ENCODE assay signal across 15 mouse cellular contexts in the genomic region with DNA sequence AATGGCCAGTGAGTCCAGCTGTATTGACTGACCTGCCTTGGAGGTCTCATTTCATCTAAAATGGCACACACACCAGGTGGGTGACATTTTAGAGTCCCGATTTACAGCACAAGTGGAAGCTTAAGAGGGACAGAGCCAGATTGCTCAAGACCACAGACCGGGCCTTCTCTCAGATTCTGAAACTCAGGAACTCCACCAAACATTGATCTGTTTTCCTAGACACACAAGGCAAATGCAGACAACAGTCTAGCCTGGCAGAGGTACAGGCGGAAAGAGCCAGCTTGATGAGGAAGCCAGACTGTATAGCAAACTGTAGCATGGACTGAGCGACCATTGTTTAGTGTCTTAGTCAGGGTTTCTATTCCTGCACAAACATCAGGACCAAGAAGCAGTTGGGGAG. TPM values are rescaled to one million over a fixed set of nuclear protein-coding genes. Genes with fewer than 3 reads are reported as not detected.
A peak's percentile ranks its signal among the peaks of the same experiment; 100 is the strongest.
DNase-seq lines count a peak whose midpoint lies in the region; ATAC-seq and TF ChIP-seq lines count a peak whose summit lies in the region.
"Had no signal": no experiment of that assay in that cellular context is flagged by ENCODE, and none has a peak within 500 bp of the region (broad histone marks: within the 10 kb centered on the region; RNA-seq: fewer than 3 reads in every experiment).

No protein-coding gene starts in this region.

- no peak for ATAC-seq in heart, postnatal 0 days (ENCODE audit: insufficient read depth, low read depth)
- ATAC-seq in liver, postnatal 0 days: peak; percentile 43; the same call in 1 of the 2 replicates
- ATAC-seq: forebrain, embryonic 15.5 days had no signal

- no peaks in the 10 kb centered on the region for H3K9me3 ChIP-seq in heart, postnatal 0 days (replicated peaks; ENCODE audit: control insufficient read depth, low read length)
- no peaks in the 10 kb centered on the region for H3K9me3 ChIP-seq in liver, postnatal 0 days (ENCODE audit: low read length)
- H3K9me3 ChIP-seq: forebrain, embryonic 15.5 days; hindbrain, embryonic 15.5 days had no signal

- H3K9ac ChIP-seq in heart, postnatal 0 days (replicated peaks; ENCODE audit: low read depth, low read length): no peak overlapping the region
- H3K9ac ChIP-seq in liver, adult 2 months (ENCODE audit: low read depth, low read length): peak overlapping the region; percentile 52
- peak overlapping the region; percentile 34; the same call in 1 of the 2 replicates for H3K9ac ChIP-seq in liver, postnatal 0 days (replicated peaks)
- H3K9ac ChIP-seq: forebrain, embryonic 15.5 days; hindbrain, embryonic 15.5 days had no signal

- H3K36me3 ChIP-seq in heart, postnatal 0 days (replicated peaks; ENCODE audit: control insufficient read depth, insufficient read depth, low read length): no peaks in the 10 kb centered on the region; the same call in 1 of the 2 replicates
- no peaks in the 10 kb centered on the region for H3K36me3 ChIP-seq in liver, adult 2 months (ENCODE audit: control insufficient read depth, insufficient read depth, low read length)
- H3K36me3 ChIP-seq in liver, postnatal 0 days (replicated peaks; ENCODE audit: insufficient read depth, low read length): no peaks in the 10 kb centered on the region
- H3K36me3 ChIP-seq: forebrain, embryonic 15.5 days; hindbrain, embryonic 15.5 days had no signal

- intact Hi-C loops in gastrocnemius, adult 2 months (cut with DNase I): no loop called here
- intact Hi-C loops in heart, postnatal 10 days (cut with DNase I): no loop called here

- 80% methylated on average over 4 of the region's 4 CpGs for WGBS in heart, postnatal 0 days
- WGBS in liver, adult 2 months: 29% methylated on average over 4 of the region's 4 CpGs
- WGBS in liver, postnatal 0 days (ENCODE audit: insufficient replicate concordance): 65% methylated on average over 4 of the region's 4 CpGs

- no peak for DNase-seq in gastrocnemius, adult 2 months
- DNase-seq in gastrocnemius, postnatal 10 days: no peak
- no peak for DNase-seq in heart, postnatal 0 days (ENCODE audit: low spot score)
- no peak for DNase-seq in heart, postnatal 10 days
- DNase-seq in liver, adult 2 months (ENCODE audit: extremely low read depth, low read depth, low spot score): peak; percentile 90
- no peak for DNase-seq in liver
- no peak for DNase-seq in liver, postnatal 0 days
- DNase-seq: cerebellum, adult 11 months; cerebellum, postnatal 14 days; kidney, adult 8-10 months; midbrain, embryonic 14.5 days; thymus, postnatal 25 days had no signal

- no peak overlapping the region for H3K4me2 ChIP-seq in heart, postnatal 0 days (ENCODE audit: low read depth, low read length)
- H3K4me2 ChIP-seq in liver, postnatal 0 days (ENCODE audit: low read depth, low read length): peak overlapping the region; percentile 47
- H3K4me2 ChIP-seq: forebrain, embryonic 15.5 days; hindbrain, embryonic 15.5 days had no signal

- no peak overlapping the region for H3K4me3 ChIP-seq in gastrocnemius, adult 2 months
- no peak overlapping the region for H3K4me3 ChIP-seq in heart, postnatal 0 days (ENCODE audit: low read depth, low read length)
- H3K4me3 ChIP-seq in liver, adult 2 months (ENCODE audit: insufficient read depth, low read depth, low read length): no peak overlapping the region
- no peak overlapping the region for H3K4me3 ChIP-seq in liver, postnatal 0 days (ENCODE audit: low read depth, low read length)
- H3K4me3 ChIP-seq: forebrain, embryonic 15.5 days; hindbrain, embryonic 15.5 days had no signal

- no peak for TF ChIP-seq EP300 in heart, postnatal 0 days (IDR thresholded peaks at IDR 0.05; ENCODE audit: low read depth)
- no peak for TF ChIP-seq EP300 in liver, postnatal 0 days (IDR thresholded peaks at IDR 0.05; ENCODE audit: low read depth)

- TF ChIP-seq CTCF in gastrocnemius, adult 2 months (IDR thresholded peaks at IDR 0.05): no peak
- no peak for TF ChIP-seq CTCF in heart, postnatal 0 days (IDR thresholded peaks at IDR 0.05; ENCODE audit: low read depth)
- TF ChIP-seq CTCF in liver, adult 2 months (IDR thresholded peaks at IDR 0.05; ENCODE audit: low read depth, low read length): no peak
- no peak for TF ChIP-seq CTCF in liver, postnatal 0 days (IDR thresholded peaks at IDR 0.05; ENCODE audit: low read depth)

- no peaks in the 10 kb centered on the region for H3K27me3 ChIP-seq in heart, postnatal 0 days (ENCODE audit: control insufficient read depth, insufficient read depth, low read length)
- H3K27me3 ChIP-seq in liver, adult 2 months (ENCODE audit: control insufficient read depth, insufficient read depth, low read length): no peaks in the 10 kb centered on the region
- no peaks in the 10 kb centered on the region for H3K27me3 ChIP-seq in liver, postnatal 0 days (ENCODE audit: insufficient read depth, low read length)
- H3K27me3 ChIP-seq: CH12.LX; forebrain, embryonic 15.5 days; hindbrain, embryonic 15.5 days had no signal

- H3K79me2 ChIP-seq in liver, adult 2 months (ENCODE audit: control insufficient read depth, insufficient read depth, low read length): peaks cover 17% of the 10 kb centered on the region; the same call in 1 of the 2 replicates

- H3K4me1 ChIP-seq in heart, postnatal 0 days (ENCODE audit: control insufficient read depth, insufficient read depth): peaks cover 88% of the 10 kb centered on the region
- peaks cover 22% of the 10 kb centered on the region for H3K4me1 ChIP-seq in liver, adult 2 months (ENCODE audit: control insufficient read depth, insufficient read depth, low read length)
- H3K4me1 ChIP-seq in liver, postnatal 0 days (ENCODE audit: insufficient read depth): peaks cover 46% of the 10 kb centered on the region

- peak overlapping the region; percentile 92 for H3K27ac ChIP-seq in gastrocnemius, adult 2 months
- peak overlapping the region; percentile 67 for H3K27ac ChIP-seq in heart, postnatal 0 days (ENCODE audit: low read depth)
- H3K27ac ChIP-seq in liver, adult 2 months (replicated peaks; ENCODE audit: insufficient read depth, low read depth, low read length): peak overlapping the region; percentile 59
- peak overlapping the region; percentile 39; the same call in 1 of the 2 replicates for H3K27ac ChIP-seq in liver, postnatal 0 days (ENCODE audit: low read depth)
- H3K27ac ChIP-seq: forebrain, embryonic 15.5 days; hindbrain, embryonic 15.5 days had no signal

- no peak for TF ChIP-seq POLR2A in liver, adult 2 months (IDR thresholded peaks at IDR 0.05; ENCODE audit: extremely low read depth, insufficient read depth, low read length)

RNA-seq across cellular contexts. Expression of a gene that starts 46.3 kb away (rescaled TPM):
- total RNA-seq in gastrocnemius, adult 2 months (2021): 10 to 100 TPM; 18.1 to 28.4 TPM
- 10 to 100 TPM; 20.8 to 25.4 TPM for total RNA-seq in gastrocnemius, postnatal 10 days (2021)
- 17.1 and 28.6 TPM in 2 replicates for total RNA-seq in heart, postnatal 0 days (2014; rRNA removed; ENCODE audit: low replicate concordance)
- 3.1 and 3.2 TPM in 2 replicates for polyA plus RNA-seq in heart, postnatal 0 days (2015; fragmentation: Nextera tagmentation; extraction: Ambion mirVana)
- total RNA-seq in heart, postnatal 10 days (2021): 10 to 100 TPM; 54.2 to 58.3 TPM
- 10.6 and 13.9 TPM in 2 replicates for total RNA-seq in liver, adult 2 months (2014; rRNA removed)
- 25.5 and 30.3 TPM in 2 replicates for polyA plus RNA-seq in liver, adult 2 months (2012; rRNA removed)
- polyA plus RNA-seq in liver, postnatal 0 days (2015; fragmentation: Nextera tagmentation; extraction: Ambion mirVana): 2.1 and 2.4 TPM in 2 replicates

Comparison
In these comparisons a context has a peak if more than half of its experiments do, and no peak if none do; other contexts are left out.
1. H3K27ac ChIP-seq: peak in every context shown above with its lines; median percentile 92 in gastrocnemius, adult 2 months; 67 in heart, postnatal 0 days; 59 in liver, adult 2 months; 39 in liver, postnatal 0 days.